Mouse (Mus musculus): Measurements from ENCODE around the gene Olfr1180. TPM values are rescaled to one million over a fixed set of nuclear protein-coding genes. Genes with fewer than 3 reads are reported as not detected.
"Not testable (repeated sequence)": the region's sequence is repeated elsewhere in the genome, so short reads cannot be mapped to it uniquely, and the experiment has no call there.

The Olfr1180 gene
- polyA plus RNA-seq (2016; fragmentation: Nextera tagmentation; extraction: Ambion mirVana), result not detected in 2 replicates

- Histone ChIP-seq H3K4me3 (no peak within 1 kb of the TSS), H3K27ac (no peak within 1 kb of the TSS), H3K9me3 (replicated peaks) (no peaks in the 10 kb centered on the region), H3K4me1 (no peaks in the 10 kb centered on the region), H3K36me3 (no peaks in the 10 kb centered on the region), H3K9ac (no peak within 1 kb of the TSS), H3K27me3 (no peaks in the 10 kb centered on the region), H3K4me2 (replicated peaks) (no peak within 1 kb of the TSS)
- no peak for ATAC-seq (ENCODE audit: low FRiP score)
- 78% methylated on average over 2 of the region's 2 CpGs for WGBS
Measured at GRCm38 (mm10) chr2:88419051-88419450, at the start of gene Olfr1180. Olfr1180 (minus strand) TSS chr2:88419151.

GRCm38 (mm10) chr2:88454567-88454966 is 35.6 kb upstream of the Olfr1180 start, which contains the start of gene Olfr1183:
Olfr1183 (plus strand) TSS chr2:88454867.
- WGBS, result 89% methylated on average over 1 of the region's 1 CpGs
- not testable (repeated sequence) for H3K4me2 ChIP-seq (replicated peaks); H3K9me3 ChIP-seq (replicated peaks); H3K27ac ChIP-seq; H3K27me3 ChIP-seq; H3K4me1 ChIP-seq; H3K4me3 ChIP-seq; H3K9ac ChIP-seq; ATAC-seq (ENCODE audit: low FRiP score); H3K36me3 ChIP-seq

- H3K9me3 ChIP-seq (replicated peaks), result no peaks in the 10 kb centered on the region
- H3K4me2 ChIP-seq (replicated peaks), result no peak within 1 kb of the TSS
- H3K4me1 ChIP-seq, result no peaks in the 10 kb centered on the region
- H3K27me3 ChIP-seq, result no peaks in the 10 kb centered on the region
- H3K27ac ChIP-seq, result no peak within 1 kb of the TSS
- no peak for ATAC-seq (ENCODE audit: low FRiP score)
- H3K36me3 ChIP-seq, result no peaks in the 10 kb centered on the region
- H3K9ac ChIP-seq, result no peak within 1 kb of the TSS
- WGBS, result 90% methylated on average over 1 of the region's 1 CpGs
- no peak within 1 kb of the TSS for H3K4me3 ChIP-seq
Measured at GRCm38 (mm10) chr2:88449031-88449430, 30.1 kb upstream of the Olfr1180 start, which contains the start of gene Gm13757. Gm13757 (minus strand) TSS chr2:88449131.

- Histone ChIP-seq H3K9ac (no peak within 1 kb of the TSS), H3K36me3 (no peaks in the 10 kb centered on the region), H3K27me3 (no peaks in the 10 kb centered on the region), H3K4me1 (no peaks in the 10 kb centered on the region), H3K9me3 (replicated peaks) (no peaks in the 10 kb centered on the region), H3K4me3 (no peak within 1 kb of the TSS), H3K4me2 (replicated peaks) (no peak within 1 kb of the TSS), H3K27ac (no peak within 1 kb of the TSS)
- 87% methylated on average over 1 of the region's 1 CpGs for WGBS
- ATAC-seq (ENCODE audit: low FRiP score), result no peak
Measured at GRCm38 (mm10) chr2:88426071-88426470, 7.1 kb upstream of the Olfr1180 start, which contains the start of gene Olfr1181. Olfr1181 (minus strand) TSS chr2:88426171.

GRCm38 (mm10) chr2:88406353-88406752 is 12.6 kb downstream of the Olfr1180 start, which contains the start of gene Olfr1179:
Olfr1179 (minus strand) TSS chr2:88406453.
- H3K27ac ChIP-seq, result no peak within 1 kb of the TSS
- H3K27me3 ChIP-seq, result no peaks in the 10 kb centered on the region
- no peaks in the 10 kb centered on the region for H3K9me3 ChIP-seq (replicated peaks)
- no peaks in the 10 kb centered on the region for H3K36me3 ChIP-seq
- H3K4me2 ChIP-seq (replicated peaks), result no peak within 1 kb of the TSS
- no peak within 1 kb of the TSS for H3K4me3 ChIP-seq
- no peak within 1 kb of the TSS for H3K9ac ChIP-seq
- no peaks in the 10 kb centered on the region for H3K4me1 ChIP-seq
- 89% methylated on average over 3 of the region's 3 CpGs for WGBS
- ATAC-seq (ENCODE audit: low FRiP score), result no peak

GRCm38 (mm10) chr2:88386762-88387161 is 32.2 kb downstream of the Olfr1180 start, which contains the start of gene Olfr1178:
Olfr1178 (plus strand) TSS chr2:88387062.
- 91% methylated on average over 1 of the region's 1 CpGs for WGBS

More at GRCm38 (mm10) chr2:88386762-88387161, 32.2 kb downstream of the Olfr1180 start, which contains the start of gene Olfr1178:
- no peak within 1 kb of the TSS for H3K27ac ChIP-seq
- H3K9me3 ChIP-seq (replicated peaks), result no peaks in the 10 kb centered on the region
- H3K4me3 ChIP-seq, result no peak within 1 kb of the TSS
- ATAC-seq (ENCODE audit: low FRiP score), result no peak
- no peak within 1 kb of the TSS for H3K4me2 ChIP-seq (replicated peaks)
- no peaks in the 10 kb centered on the region for H3K36me3 ChIP-seq
- H3K9ac ChIP-seq, result no peak within 1 kb of the TSS
- no peaks in the 10 kb centered on the region for H3K27me3 ChIP-seq
- no peaks in the 10 kb centered on the region for H3K4me1 ChIP-seq

Other genes starting within 250 kb of the Olfr1180 start
- gene Olfr1168, start 237.3 kb downstream of the Olfr1180 start, polyA plus RNA-seq (2016; fragmentation: Nextera tagmentation; extraction: Ambion mirVana), result not detected in 2 replicates
- gene Olfr1170, start 190.8 kb downstream of the Olfr1180 start, polyA plus RNA-seq (2016; fragmentation: Nextera tagmentation; extraction: Ambion mirVana), result not detected in 2 replicates
- not detected in 2 replicates for gene Olfr1173, start 139.3 kb downstream of the Olfr1180 start, polyA plus RNA-seq (2016; fragmentation: Nextera tagmentation; extraction: Ambion mirVana)
- not detected in 2 replicates for gene Olfr1174-ps, start 104.0 kb downstream of the Olfr1180 start, polyA plus RNA-seq (2016; fragmentation: Nextera tagmentation; extraction: Ambion mirVana)
- gene Olfr1175-ps, start 91.9 kb downstream of the Olfr1180 start, polyA plus RNA-seq (2016; fragmentation: Nextera tagmentation; extraction: Ambion mirVana), result not detected in 2 replicates
- gene Olfr1176, start 82.4 kb downstream of the Olfr1180 start, polyA plus RNA-seq (2016; fragmentation: Nextera tagmentation; extraction: Ambion mirVana), result not detected in 2 replicates
- gene Olfr1177-ps, start 72.7 kb downstream of the Olfr1180 start, polyA plus RNA-seq (2016; fragmentation: Nextera tagmentation; extraction: Ambion mirVana), result not detected in 2 replicates
- gene Olfr1178, start 32.1 kb downstream of the Olfr1180 start, polyA plus RNA-seq (2016; fragmentation: Nextera tagmentation; extraction: Ambion mirVana), result not detected in 2 replicates
- gene Olfr1179, start 12.7 kb downstream of the Olfr1180 start, polyA plus RNA-seq (2016; fragmentation: Nextera tagmentation; extraction: Ambion mirVana), result not detected in 2 replicates
- gene Olfr1181, start 7.0 kb upstream of the Olfr1180 start, polyA plus RNA-seq (2016; fragmentation: Nextera tagmentation; extraction: Ambion mirVana), result not detected in 2 replicates
- not detected in 2 replicates for gene Gm13757, start 30.0 kb upstream of the Olfr1180 start, polyA plus RNA-seq (2016; fragmentation: Nextera tagmentation; extraction: Ambion mirVana)
- not detected in 2 replicates for gene Olfr1183, start 35.7 kb upstream of the Olfr1180 start, polyA plus RNA-seq (2016; fragmentation: Nextera tagmentation; extraction: Ambion mirVana)
- gene Olfr1184, start 64.4 kb upstream of the Olfr1180 start, polyA plus RNA-seq (2016; fragmentation: Nextera tagmentation; extraction: Ambion mirVana), result not detected in 2 replicates
- not detected in 2 replicates for gene Olfr1185-ps1, start 74.2 kb upstream of the Olfr1180 start, polyA plus RNA-seq (2016; fragmentation: Nextera tagmentation; extraction: Ambion mirVana)
- gene Olfr1186, start 99.4 kb upstream of the Olfr1180 start, polyA plus RNA-seq (2016; fragmentation: Nextera tagmentation; extraction: Ambion mirVana), result not detected in 2 replicates
- not detected in 2 replicates for gene Olfr1188, start 137.8 kb upstream of the Olfr1180 start, polyA plus RNA-seq (2016; fragmentation: Nextera tagmentation; extraction: Ambion mirVana)
- gene Olfr1189, start 167.3 kb upstream of the Olfr1180 start, polyA plus RNA-seq (2016; fragmentation: Nextera tagmentation; extraction: Ambion mirVana), result not detected in 2 replicates
- gene Olfr1191-ps1, start 221.4 kb upstream of the Olfr1180 start, polyA plus RNA-seq (2016; fragmentation: Nextera tagmentation; extraction: Ambion mirVana), result not detected in 2 replicates
- gene Olfr1192-ps1, start 229.4 kb upstream of the Olfr1180 start, polyA plus RNA-seq (2016; fragmentation: Nextera tagmentation; extraction: Ambion mirVana), result not detected in 2 replicates

Data from hindbrain, embryonic 12.5 days (tissue).